Mouse (Mus musculus): Measurements from ENCODE around the gene Psmb3. TPM values are rescaled to one million over a fixed set of nuclear protein-coding genes. Genes with fewer than 3 reads are reported as not detected.

Psmb3 gene
- polyA plus RNA-seq, 1 experiment from 2014 or later: 463 TPM

- Histone ChIP-seq H3K9ac (ENCODE audit: low read length) (peak overlapping the region; percentile 33), H3K4me3 (ENCODE audit: low read depth, low read length) (peak overlapping the region; percentile 19), H3K27ac (ENCODE audit: low read depth, low read length) (peak overlapping the region; percentile 70), H3K9me3 (ENCODE audit: control insufficient read depth, low read length) (no peaks in the 10 kb centered on the region), H3K4me2 (ENCODE audit: low read depth, low read length, severe bottlenecking) (peak overlapping the region; percentile 34), H3K27me3 (ENCODE audit: control insufficient read depth, insufficient read depth, low read length) (no peaks in the 10 kb centered on the region), H3K4me1 (replicated peaks; ENCODE audit: control insufficient read depth, insufficient read depth, low read length) (peaks cover 29% of the 10 kb centered on the region), H3K36me3 (ENCODE audit: control insufficient read depth, insufficient read depth, low read length) (no peaks in the 10 kb centered on the region; the same call in 1 of the 2 replicates)
- DNase-seq (ENCODE audit: low spot score) (no peak), ATAC-seq (replicated peaks; ENCODE audit: low FRiP score) (no peak)
- 15% methylated on average over 9 of the region's 9 CpGs for WGBS
Observed at GRCm38 (mm10) chr11:97695712-97696401, 7.3 kb upstream of the Psmb3 start.

GRCm38 (mm10) chr11:97696669-97697068 is 6.5 kb upstream of the Psmb3 start:
- no peak overlapping the region for H3K9ac ChIP-seq (ENCODE audit: low read length)

GRCm38 (mm10) chr11:97697199-97697890 is 5.9 kb upstream of the Psmb3 start:
- Histone ChIP-seq H3K4me2 (ENCODE audit: low read depth, low read length, severe bottlenecking) (peak overlapping the region; percentile 86), H3K4me1 (replicated peaks; ENCODE audit: control insufficient read depth, insufficient read depth, low read length) (peaks cover 38% of the 10 kb centered on the region), H3K27me3 (ENCODE audit: control insufficient read depth, insufficient read depth, low read length) (no peaks in the 10 kb centered on the region), H3K9me3 (ENCODE audit: control insufficient read depth, low read length) (no peaks in the 10 kb centered on the region), H3K4me3 (ENCODE audit: low read depth, low read length) (peak overlapping the region; percentile 76), H3K9ac (ENCODE audit: low read length) (peak overlapping the region; percentile 92), H3K36me3 (ENCODE audit: control insufficient read depth, insufficient read depth, low read length) (no peaks in the 10 kb centered on the region), H3K27ac (ENCODE audit: low read depth, low read length) (peak overlapping the region; percentile 4)
- ATAC-seq (replicated peaks; ENCODE audit: low FRiP score) (no peak), DNase-seq (ENCODE audit: low spot score) (no peak)
- 58% methylated on average over 11 of the region's 11 CpGs for WGBS

More at GRCm38 (mm10) chr11:97696669-97697068, 6.5 kb upstream of the Psmb3 start:
- no peak overlapping the region for H3K4me3 ChIP-seq (ENCODE audit: low read depth, low read length)
- peaks cover 37% of the 10 kb centered on the region for H3K4me1 ChIP-seq (replicated peaks; ENCODE audit: control insufficient read depth, insufficient read depth, low read length)
- H3K27ac ChIP-seq (ENCODE audit: low read depth, low read length): no peak overlapping the region
- no peaks in the 10 kb centered on the region for H3K9me3 ChIP-seq (ENCODE audit: control insufficient read depth, low read length)
- no peaks in the 10 kb centered on the region for H3K27me3 ChIP-seq (ENCODE audit: control insufficient read depth, insufficient read depth, low read length)
- ATAC-seq (replicated peaks; ENCODE audit: low FRiP score) (no peak), DNase-seq (ENCODE audit: low spot score) (no peak)
- 76% methylated on average over 8 of the region's 8 CpGs for WGBS
- peak overlapping the region; percentile 34; the same call in 1 of the 2 replicates for H3K4me2 ChIP-seq (ENCODE audit: low read depth, low read length, severe bottlenecking)
- no peaks in the 10 kb centered on the region for H3K36me3 ChIP-seq (ENCODE audit: control insufficient read depth, insufficient read depth, low read length)

- Histone ChIP-seq H3K4me1 (replicated peaks; ENCODE audit: control insufficient read depth, insufficient read depth, low read length) (peaks cover 38% of the 10 kb centered on the region), H3K36me3 (ENCODE audit: control insufficient read depth, insufficient read depth, low read length) (no peaks in the 10 kb centered on the region), H3K27ac (ENCODE audit: low read depth, low read length) (peak overlapping the region; percentile 98), H3K9me3 (ENCODE audit: control insufficient read depth, low read length) (no peaks in the 10 kb centered on the region), H3K27me3 (ENCODE audit: control insufficient read depth, insufficient read depth, low read length) (no peaks in the 10 kb centered on the region), H3K4me2 (ENCODE audit: low read depth, low read length, severe bottlenecking) (peak overlapping the region; percentile 86), H3K4me3 (ENCODE audit: low read depth, low read length) (peak overlapping the region; percentile 76), H3K9ac (ENCODE audit: low read length) (peak overlapping the region; percentile 92)
- ATAC-seq (replicated peaks; ENCODE audit: low FRiP score) (no peak), DNase-seq (ENCODE audit: low spot score) (no peak)
- 2% methylated on average over 14 of the region's 14 CpGs for WGBS
Observed at GRCm38 (mm10) chr11:97697891-97698529, 5.2 kb upstream of the Psmb3 start.

- peak overlapping the region; percentile 92 for H3K9ac ChIP-seq (ENCODE audit: low read length)
- peak overlapping the region; percentile 76 for H3K4me3 ChIP-seq (ENCODE audit: low read depth, low read length)
- peak overlapping the region; percentile 98 for H3K27ac ChIP-seq (ENCODE audit: low read depth, low read length)
- under 1% methylated on average over 61 of the region's 63 CpGs for WGBS
- H3K36me3 ChIP-seq (ENCODE audit: control insufficient read depth, insufficient read depth, low read length): no peaks in the 10 kb centered on the region
- DNase-seq (ENCODE audit: low spot score): peak; percentile 90
- no peaks in the 10 kb centered on the region for H3K9me3 ChIP-seq (ENCODE audit: control insufficient read depth, low read length)
- no peaks in the 10 kb centered on the region for H3K27me3 ChIP-seq (ENCODE audit: control insufficient read depth, insufficient read depth, low read length)
- H3K4me1 ChIP-seq (replicated peaks; ENCODE audit: control insufficient read depth, insufficient read depth, low read length): peaks cover 39% of the 10 kb centered on the region
- ATAC-seq (replicated peaks; ENCODE audit: low FRiP score): peak; percentile 8
- H3K4me2 ChIP-seq (ENCODE audit: low read depth, low read length, severe bottlenecking): peak overlapping the region; percentile 86
Observed at GRCm38 (mm10) chr11:97698741-97699611, 4.2 kb upstream of the Psmb3 start.

- DNase-seq (ENCODE audit: low spot score) (peak; percentile 96), ATAC-seq (replicated peaks; ENCODE audit: low FRiP score) (peak; percentile 61)
- H3K4me2 ChIP-seq (ENCODE audit: low read depth, low read length, severe bottlenecking): peak overlapping the region; percentile 86
- H3K36me3 ChIP-seq (ENCODE audit: control insufficient read depth, insufficient read depth, low read length): no peaks in the 10 kb centered on the region
- no peaks in the 10 kb centered on the region for H3K9me3 ChIP-seq (ENCODE audit: control insufficient read depth, low read length)
- no peaks in the 10 kb centered on the region for H3K27me3 ChIP-seq (ENCODE audit: control insufficient read depth, insufficient read depth, low read length)
- peak overlapping the region; percentile 92 for H3K9ac ChIP-seq (ENCODE audit: low read length)
- peak overlapping the region; percentile 76 for H3K4me3 ChIP-seq (ENCODE audit: low read depth, low read length)
- WGBS: 0% methylated on average over 6 of the region's 9 CpGs
- H3K27ac ChIP-seq (ENCODE audit: low read depth, low read length): peak overlapping the region; percentile 98
- H3K4me1 ChIP-seq (replicated peaks; ENCODE audit: control insufficient read depth, insufficient read depth, low read length): peaks cover 45% of the 10 kb centered on the region
Observed at GRCm38 (mm10) chr11:97699626-97700002, 3.6 kb upstream of the Psmb3 start.

GRCm38 (mm10) chr11:97700003-97700745 is 3.0 kb upstream of the Psmb3 start, which contains the start of gene Pcgf2:
Gene Pcgf2, minus strand, starts transcription at chr11:97700497.
- DNase-seq (ENCODE audit: low spot score): peak; percentile 89
- peak within 1 kb of the TSS; percentile 98 for H3K27ac ChIP-seq (ENCODE audit: low read depth, low read length)
- ATAC-seq (replicated peaks; ENCODE audit: low FRiP score): peak; percentile 11
- H3K36me3 ChIP-seq (ENCODE audit: control insufficient read depth, insufficient read depth, low read length): no peaks in the 10 kb centered on the region
- no peaks in the 10 kb centered on the region for H3K27me3 ChIP-seq (ENCODE audit: control insufficient read depth, insufficient read depth, low read length)
- peak within 1 kb of the TSS; percentile 86 for H3K4me2 ChIP-seq (ENCODE audit: low read depth, low read length, severe bottlenecking)
- peaks cover 40% of the 10 kb centered on the region for H3K4me1 ChIP-seq (replicated peaks; ENCODE audit: control insufficient read depth, insufficient read depth, low read length)
- under 1% methylated on average over 76 of the region's 85 CpGs for WGBS
- peak within 1 kb of the TSS; percentile 92 for H3K9ac ChIP-seq (ENCODE audit: low read length)
- H3K9me3 ChIP-seq (ENCODE audit: control insufficient read depth, low read length): no peaks in the 10 kb centered on the region
- H3K4me3 ChIP-seq (ENCODE audit: low read depth, low read length): peak within 1 kb of the TSS; percentile 76
